Mouse (Mus musculus): ENCODE results near the gene Pdss2. TPM values are rescaled to one million over a fixed set of nuclear protein-coding genes. Genes with fewer than 3 reads are reported as not detected.

Pdss2 gene
- polyA plus RNA-seq, 1 experiment from 2014 or later = 8.0 TPM

GRCm38 (mm10) chr10:43174326-43175155 lies 46.7 kb upstream of the Pdss2 start, which contains the start of the genes Sobp and 9030612E09Rik:
TSS of gene Sobp (minus strand) at chr10:43174530.
TSS of gene 9030612E09Rik (plus strand) at chr10:43174704.
- peak; percentile 57 for ATAC-seq
- Histone ChIP-seq H3K27ac (ENCODE audit: low read depth, low read length) (no peak within 1 kb of the TSS), H3K9me3 (ENCODE audit: control insufficient read depth) (no peaks in the 10 kb centered on the region), H3K4me2 (replicated peaks; ENCODE audit: low read depth) (peak within 1 kb of the TSS; percentile 96), H3K27me3 (replicated peaks; ENCODE audit: control insufficient read depth, insufficient read depth, low read length) (peaks cover 78% of the 10 kb centered on the region), H3K36me3 (ENCODE audit: control insufficient read depth, insufficient read depth) (no peaks in the 10 kb centered on the region), H3K9ac (ENCODE audit: low read depth, low read length) (peak within 1 kb of the TSS; percentile 78), H3K4me3 (ENCODE audit: low read depth, low read length) (peak within 1 kb of the TSS; percentile 78), H3K4me1 (replicated peaks; ENCODE audit: control insufficient read depth, insufficient read depth, low read length) (no peaks in the 10 kb centered on the region)
- no peak for TF ChIP-seq CTCF (IDR thresholded peaks at IDR 0.05; ENCODE audit: low read depth)
- WGBS = under 1% methylated on average over 66 of the region's 91 CpGs

GRCm38 (mm10) chr10:43175156-43175601 lies 46.1 kb upstream of the Pdss2 start:
- Histone ChIP-seq H3K36me3 (ENCODE audit: control insufficient read depth, insufficient read depth) (no peaks in the 10 kb centered on the region), H3K27me3 (replicated peaks; ENCODE audit: control insufficient read depth, insufficient read depth, low read length) (peaks cover 76% of the 10 kb centered on the region), H3K4me1 (replicated peaks; ENCODE audit: control insufficient read depth, insufficient read depth, low read length) (no peaks in the 10 kb centered on the region), H3K4me2 (replicated peaks; ENCODE audit: low read depth) (peak overlapping the region; percentile 96), H3K9ac (ENCODE audit: low read depth, low read length) (no peak overlapping the region), H3K4me3 (ENCODE audit: low read depth, low read length) (peak overlapping the region; percentile 78), H3K9me3 (ENCODE audit: control insufficient read depth) (no peaks in the 10 kb centered on the region), H3K27ac (ENCODE audit: low read depth, low read length) (no peak overlapping the region)
- TF ChIP-seq CTCF (IDR thresholded peaks at IDR 0.05; ENCODE audit: low read depth) = no peak
- ATAC-seq = no peak
- 2% methylated on average over 18 of the region's 18 CpGs for WGBS

- Histone ChIP-seq H3K4me1 (replicated peaks; ENCODE audit: control insufficient read depth, insufficient read depth, low read length) (no peaks in the 10 kb centered on the region), H3K4me3 (ENCODE audit: low read depth, low read length) (no peak overlapping the region), H3K27ac (ENCODE audit: low read depth, low read length) (no peak overlapping the region), H3K9ac (ENCODE audit: low read depth, low read length) (no peak overlapping the region), H3K9me3 (ENCODE audit: control insufficient read depth) (no peaks in the 10 kb centered on the region), H3K36me3 (ENCODE audit: control insufficient read depth, insufficient read depth) (no peaks in the 10 kb centered on the region), H3K27me3 (replicated peaks; ENCODE audit: control insufficient read depth, insufficient read depth, low read length) (peaks cover 31% of the 10 kb centered on the region), H3K4me2 (replicated peaks; ENCODE audit: low read depth) (no peak overlapping the region)
- no peak for TF ChIP-seq CTCF (IDR thresholded peaks at IDR 0.05; ENCODE audit: low read depth)
- ATAC-seq = no peak
- 69% methylated on average over 5 of the region's 5 CpGs for WGBS
Observed at GRCm38 (mm10) chr10:43180313-43180912, 40.9 kb upstream of the Pdss2 start.

GRCm38 (mm10) chr10:43200206-43200605 lies 21.1 kb upstream of the Pdss2 start:
- no peak for ATAC-seq
- TF ChIP-seq CTCF (IDR thresholded peaks at IDR 0.05; ENCODE audit: low read depth) = no peak
- Histone ChIP-seq H3K4me3 (ENCODE audit: low read depth, low read length) (no peak overlapping the region), H3K36me3 (ENCODE audit: control insufficient read depth, insufficient read depth) (no peaks in the 10 kb centered on the region), H3K9ac (ENCODE audit: low read depth, low read length) (no peak overlapping the region), H3K9me3 (ENCODE audit: control insufficient read depth) (no peaks in the 10 kb centered on the region), H3K4me1 (replicated peaks; ENCODE audit: control insufficient read depth, insufficient read depth, low read length) (no peaks in the 10 kb centered on the region), H3K4me2 (replicated peaks; ENCODE audit: low read depth) (no peak overlapping the region), H3K27ac (ENCODE audit: low read depth, low read length) (no peak overlapping the region), H3K27me3 (replicated peaks; ENCODE audit: control insufficient read depth, insufficient read depth, low read length) (no peaks in the 10 kb centered on the region)
- WGBS = 89% methylated on average over 2 of the region's 2 CpGs

- TF ChIP-seq CTCF (IDR thresholded peaks at IDR 0.05; ENCODE audit: low read depth) = no peak
- H3K4me2 ChIP-seq (replicated peaks; ENCODE audit: low read depth) = no peak overlapping the region
- H3K27me3 ChIP-seq (replicated peaks; ENCODE audit: control insufficient read depth, insufficient read depth, low read length) = no peaks in the 10 kb centered on the region
- no peaks in the 10 kb centered on the region for H3K36me3 ChIP-seq (ENCODE audit: control insufficient read depth, insufficient read depth)
- H3K4me3 ChIP-seq (ENCODE audit: low read depth, low read length) = no peak overlapping the region
- 76% methylated on average over 3 of the region's 3 CpGs for WGBS
- H3K27ac ChIP-seq (ENCODE audit: low read depth, low read length) = no peak overlapping the region
- no peak for ATAC-seq
- H3K4me1 ChIP-seq (replicated peaks; ENCODE audit: control insufficient read depth, insufficient read depth, low read length) = no peaks in the 10 kb centered on the region
- no peak overlapping the region for H3K9ac ChIP-seq (ENCODE audit: low read depth, low read length)
- H3K9me3 ChIP-seq (ENCODE audit: control insufficient read depth) = no peaks in the 10 kb centered on the region
Observed at GRCm38 (mm10) chr10:43203865-43204264, 17.4 kb upstream of the Pdss2 start.

- H3K9me3 ChIP-seq (ENCODE audit: control insufficient read depth) = no peaks in the 10 kb centered on the region
- no peak for ATAC-seq
- peak; percentile 69 for TF ChIP-seq CTCF (IDR thresholded peaks at IDR 0.05; ENCODE audit: low read depth)
- WGBS = 45% methylated on average over 6 of the region's 6 CpGs
- H3K4me2 ChIP-seq (replicated peaks; ENCODE audit: low read depth) = no peak overlapping the region
- no peaks in the 10 kb centered on the region for H3K27me3 ChIP-seq (replicated peaks; ENCODE audit: control insufficient read depth, insufficient read depth, low read length)
- no peak overlapping the region for H3K4me3 ChIP-seq (ENCODE audit: low read depth, low read length)
- no peak overlapping the region for H3K9ac ChIP-seq (ENCODE audit: low read depth, low read length)
- no peak overlapping the region for H3K27ac ChIP-seq (ENCODE audit: low read depth, low read length)
- H3K36me3 ChIP-seq (ENCODE audit: control insufficient read depth, insufficient read depth) = no peaks in the 10 kb centered on the region
- no peaks in the 10 kb centered on the region for H3K4me1 ChIP-seq (replicated peaks; ENCODE audit: control insufficient read depth, insufficient read depth, low read length)
Observed at GRCm38 (mm10) chr10:43211866-43212265, 9.4 kb upstream of the Pdss2 start.

Measured in intestine, postnatal 0 days (tissue).